Mouse (Mus musculus) kidney, adult 2 months (tissue): ENCODE measurements around the gene Cyp4f17.
A peak's percentile ranks its signal among the peaks of the same experiment; 100 is the strongest.

Experiments used
- CTCF ChIP-seq: fragments of 200-500 bp; conservative IDR thresholded peaks from 2 replicates; pipeline ENCODE4 v1.5.1; 2011; ENCODE audit warnings: low read depth, mild to moderate bottlenecking, control low read depth, low read length, moderate library complexity, mixed read lengths; ENCODE audit not compliant: insufficient read depth, insufficient read length
- POLR2A ChIP-seq: fragments of 200-500 bp; IDR thresholded peaks from one replicate; pipeline ENCODE4 v1.6.1; 2011; ENCODE audit warnings: low read depth, low read length, control low read depth

DNA sequence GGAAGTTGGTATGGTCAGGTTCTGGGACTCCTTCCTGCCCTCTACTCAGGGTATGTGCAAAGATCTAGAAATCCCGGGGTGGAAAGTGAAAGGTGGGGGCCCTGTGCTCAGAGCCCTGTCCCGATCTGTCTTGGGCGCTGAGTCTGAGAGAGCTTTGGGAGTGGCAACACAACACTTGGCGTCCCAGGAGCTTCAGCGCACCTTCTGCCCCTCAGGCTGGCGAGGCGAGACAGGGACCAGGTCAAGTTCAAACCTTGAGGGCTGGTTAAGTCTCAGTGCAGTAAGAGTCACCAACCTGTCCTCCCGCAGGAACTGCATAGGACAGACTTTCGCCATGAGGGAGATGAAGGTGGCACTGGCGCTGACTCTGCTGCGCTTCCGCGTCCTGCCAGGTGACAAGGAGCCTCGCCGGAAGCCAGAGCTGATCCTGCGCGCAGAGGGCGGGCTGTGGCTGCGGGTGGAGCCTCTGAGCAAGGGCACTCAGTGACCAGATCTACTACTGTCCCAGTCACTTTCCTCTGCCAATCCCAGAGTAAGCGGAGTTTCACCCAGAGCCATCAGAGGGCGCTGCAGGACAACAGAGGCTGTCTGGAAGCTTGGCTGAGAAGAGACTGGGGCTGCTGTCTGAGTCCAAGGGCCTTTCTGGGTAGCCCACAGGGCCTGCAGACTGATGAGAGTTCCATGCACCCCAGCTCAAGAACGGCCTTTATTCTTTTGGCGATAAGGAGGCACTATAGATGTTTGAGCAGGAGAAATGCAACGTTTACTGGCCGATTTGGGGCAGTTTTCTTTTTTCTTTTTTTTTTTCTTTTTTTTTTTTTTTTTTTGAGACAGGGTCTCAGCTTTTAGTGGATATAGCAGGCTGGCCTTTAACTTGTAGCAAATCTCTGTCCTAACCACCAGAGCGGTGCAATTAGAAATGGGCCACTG is 22.8 kb downstream of the Cyp4f17 start:
- TF ChIP-seq POLR2A (no peak), CTCF (peak; percentile 81)
